Mouse (Mus musculus): Measurements from ENCODE around the gene Ankdd1b.

GRCm38 (mm10) chr13:96424496-96425274 is 46.3 kb downstream of the Ankdd1b start:
- TF ChIP-seq ZNF384 (IDR thresholded peaks at IDR 0.05; ENCODE audit: low read depth, low read length) (no peak), ZC3H11A (IDR thresholded peaks at IDR 0.05; ENCODE audit: borderline replicate concordance, low read depth, low read length) (no peak), CHD2 (IDR thresholded peaks at IDR 0.05; ENCODE audit: low read depth, low read length) (no peak), MAFK (IDR thresholded peaks at IDR 0.05; ENCODE audit: insufficient read depth, low read depth, low read length) (no peak)
